Mouse (Mus musculus): ENCODE results near the gene Olfr883. TPM values are rescaled to one million over a fixed set of nuclear protein-coding genes. Genes with fewer than 3 reads are reported as not detected.

The Olfr883 gene
- not detected in 2 replicates for polyA plus RNA-seq (2015; fragmentation: Nextera tagmentation; extraction: Ambion mirVana)

GRCm38 (mm10) chr9:38025508-38025907 is at the start of gene Olfr883:
Gene Olfr883, plus strand, starts transcription at chr9:38025808.
- no peak within 1 kb of the TSS for H3K4me2 ChIP-seq (replicated peaks; ENCODE audit: low read depth, low read length)
- no peak for ATAC-seq (ENCODE audit: low FRiP score, low TSS enrichment)
- no peaks in the 10 kb centered on the region for H3K4me1 ChIP-seq (ENCODE audit: insufficient read depth, low read length)
- no peaks in the 10 kb centered on the region for H3K9me3 ChIP-seq (ENCODE audit: low read length)
- no peaks in the 10 kb centered on the region for H3K27me3 ChIP-seq (ENCODE audit: insufficient read depth, low read length)
- H3K9ac ChIP-seq (replicated peaks; ENCODE audit: low read length) = no peak within 1 kb of the TSS
- H3K27ac ChIP-seq (ENCODE audit: low read length) = no peak within 1 kb of the TSS
- no peaks in the 10 kb centered on the region for H3K36me3 ChIP-seq (ENCODE audit: insufficient read depth, low read length)
- 90% methylated on average over 1 of the region's 1 CpGs for WGBS
- no peak within 1 kb of the TSS for H3K4me3 ChIP-seq (ENCODE audit: low read length)

DNA sequence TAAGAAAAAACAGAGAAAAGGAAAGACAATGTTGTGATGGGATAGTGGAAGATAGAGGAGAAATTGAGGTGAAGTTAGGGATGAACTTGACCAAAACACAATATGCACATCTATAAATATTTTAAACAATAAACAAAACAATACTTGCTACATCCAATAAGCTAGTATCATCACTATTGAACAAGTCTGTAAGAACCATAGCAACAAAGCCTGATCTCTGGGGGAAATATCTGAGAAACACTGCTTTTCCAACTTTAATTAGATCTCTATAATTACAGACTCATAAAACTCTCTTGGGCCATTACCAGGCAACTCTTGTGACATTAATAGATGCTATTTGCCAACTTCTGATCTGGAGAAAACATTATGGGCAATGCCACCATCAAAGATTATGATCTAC is 34.1 kb upstream of the Olfr883 start, which contains the start of gene Olfr881:
TSS of gene Olfr881 (plus strand) at position 301 of the 400 bp plus-strand sequence.
- no peaks in the 10 kb centered on the region for H3K36me3 ChIP-seq (ENCODE audit: insufficient read depth, low read length)
- no peak within 1 kb of the TSS for H3K27ac ChIP-seq (ENCODE audit: low read length)
- H3K9ac ChIP-seq (replicated peaks; ENCODE audit: low read length) = no peak within 1 kb of the TSS
- H3K27me3 ChIP-seq (ENCODE audit: insufficient read depth, low read length) = no peaks in the 10 kb centered on the region
- no peaks in the 10 kb centered on the region for H3K4me1 ChIP-seq (ENCODE audit: insufficient read depth, low read length)
- H3K4me3 ChIP-seq (ENCODE audit: low read length) = no peak within 1 kb of the TSS
- no peak within 1 kb of the TSS for H3K4me2 ChIP-seq (replicated peaks; ENCODE audit: low read depth, low read length)
- ATAC-seq (ENCODE audit: low FRiP score, low TSS enrichment) = no peak
- H3K9me3 ChIP-seq (ENCODE audit: low read length) = no peaks in the 10 kb centered on the region

DNA sequence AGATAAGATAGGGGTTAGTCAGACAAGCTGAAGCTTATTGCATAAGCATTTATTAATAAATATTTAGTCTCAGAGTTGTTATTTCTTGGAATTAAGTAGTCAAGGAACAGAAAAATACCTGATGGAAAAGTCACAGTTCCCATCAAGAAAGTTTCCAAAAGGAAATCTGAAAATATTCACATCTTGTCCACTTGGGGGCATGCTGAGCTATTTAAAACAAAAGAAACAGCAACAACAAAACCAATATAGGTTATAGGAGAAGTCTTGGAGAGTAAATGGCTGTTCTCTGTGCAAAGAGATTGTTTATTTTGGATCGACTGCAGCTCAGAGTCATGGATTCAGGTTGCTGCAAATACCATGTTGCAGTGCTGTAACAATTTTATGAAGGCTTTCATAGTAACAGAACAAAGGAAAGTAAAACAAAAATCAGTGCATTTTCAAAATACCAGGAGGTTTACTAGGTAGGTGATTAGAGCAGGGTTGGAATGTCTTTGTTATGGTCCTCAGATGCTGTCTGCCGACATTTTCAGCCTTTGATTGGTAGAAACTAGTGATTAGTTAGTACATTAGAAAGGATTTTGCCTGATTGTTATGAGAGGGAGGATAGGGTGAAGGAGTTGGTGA is 26.9 kb upstream of the Olfr883 start:
- Histone ChIP-seq H3K4me3 (ENCODE audit: low read length) (no peak overlapping the region), H3K27ac (ENCODE audit: low read length) (no peak overlapping the region), H3K36me3 (ENCODE audit: insufficient read depth, low read length) (no peaks in the 10 kb centered on the region), H3K9me3 (ENCODE audit: low read length) (no peaks in the 10 kb centered on the region), H3K4me1 (ENCODE audit: insufficient read depth, low read length) (no peaks in the 10 kb centered on the region), H3K9ac (replicated peaks; ENCODE audit: low read length) (no peak overlapping the region), H3K4me2 (replicated peaks; ENCODE audit: low read depth, low read length) (no peak overlapping the region), H3K27me3 (ENCODE audit: insufficient read depth, low read length) (no peaks in the 10 kb centered on the region)
- no peak for ATAC-seq (ENCODE audit: low FRiP score, low TSS enrichment)
- WGBS = 39% methylated on average over 2 of the region's 2 CpGs

DNA sequence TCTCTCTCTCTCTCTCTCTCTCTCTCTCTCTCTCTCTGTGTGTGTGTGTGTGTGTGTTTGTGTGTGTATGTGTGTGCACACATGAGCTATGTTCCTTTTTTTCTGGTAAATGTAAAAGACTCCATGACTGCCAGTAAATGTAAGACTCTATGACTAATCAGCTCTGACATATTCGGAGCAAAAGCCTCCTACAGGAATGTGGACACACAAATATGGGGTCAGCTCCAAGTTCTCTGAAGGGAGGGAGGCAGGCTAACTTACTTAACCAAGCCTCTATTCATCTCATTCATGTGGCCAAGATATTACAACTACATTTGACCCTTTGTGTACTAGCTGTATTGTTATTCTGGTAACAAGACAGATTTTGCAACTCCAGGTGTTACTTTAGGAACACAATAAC is 25.6 kb upstream of the Olfr883 start:
- Histone ChIP-seq H3K4me2 (replicated peaks; ENCODE audit: low read depth, low read length) (no peak overlapping the region), H3K4me3 (ENCODE audit: low read length) (no peak overlapping the region), H3K4me1 (ENCODE audit: insufficient read depth, low read length) (no peaks in the 10 kb centered on the region), H3K9ac (replicated peaks; ENCODE audit: low read length) (no peak overlapping the region), H3K36me3 (ENCODE audit: insufficient read depth, low read length) (no peaks in the 10 kb centered on the region), H3K27me3 (ENCODE audit: insufficient read depth, low read length) (no peaks in the 10 kb centered on the region), H3K9me3 (ENCODE audit: low read length) (no peaks in the 10 kb centered on the region), H3K27ac (ENCODE audit: low read length) (no peak overlapping the region)
- no peak for ATAC-seq (ENCODE audit: low FRiP score, low TSS enrichment)
- 50% methylated on average over 1 of the region's 1 CpGs for WGBS

DNA sequence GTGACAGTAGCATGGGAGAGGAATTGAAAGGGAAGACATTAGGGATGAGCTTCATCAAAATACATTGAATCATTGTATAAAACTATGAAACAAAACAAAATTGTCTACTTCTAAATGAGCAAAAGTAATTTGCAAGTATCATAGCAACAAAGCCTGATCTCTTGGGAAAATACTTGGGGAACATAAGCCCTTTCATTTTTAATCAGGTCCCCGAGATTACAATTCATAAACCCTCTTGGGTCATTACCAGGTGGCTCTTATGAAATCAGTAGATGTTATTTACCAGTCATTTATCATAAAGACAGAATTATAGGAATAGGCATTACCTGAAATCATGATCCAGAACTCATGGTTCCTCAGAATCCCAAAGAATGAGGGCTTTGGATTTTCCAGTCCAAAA is 20.6 kb downstream of the Olfr883 start, which contains the start of gene Olfr884:
TSS of gene Olfr884 (plus strand) at position 301 of the 400 bp plus-strand sequence.
- ATAC-seq (ENCODE audit: low FRiP score, low TSS enrichment) = no peak
- H3K27me3 ChIP-seq (ENCODE audit: insufficient read depth, low read length) = no peaks in the 10 kb centered on the region
- H3K4me1 ChIP-seq (ENCODE audit: insufficient read depth, low read length) = no peaks in the 10 kb centered on the region
- H3K4me2 ChIP-seq (replicated peaks; ENCODE audit: low read depth, low read length) = no peak within 1 kb of the TSS
- H3K9ac ChIP-seq (replicated peaks; ENCODE audit: low read length) = no peak within 1 kb of the TSS
- 63% methylated on average over 1 of the region's 1 CpGs for WGBS
- H3K9me3 ChIP-seq (ENCODE audit: low read length) = no peaks in the 10 kb centered on the region
- no peaks in the 10 kb centered on the region for H3K36me3 ChIP-seq (ENCODE audit: insufficient read depth, low read length)
- H3K4me3 ChIP-seq (ENCODE audit: low read length) = no peak within 1 kb of the TSS
- H3K27ac ChIP-seq (ENCODE audit: low read length) = no peak within 1 kb of the TSS

DNA sequence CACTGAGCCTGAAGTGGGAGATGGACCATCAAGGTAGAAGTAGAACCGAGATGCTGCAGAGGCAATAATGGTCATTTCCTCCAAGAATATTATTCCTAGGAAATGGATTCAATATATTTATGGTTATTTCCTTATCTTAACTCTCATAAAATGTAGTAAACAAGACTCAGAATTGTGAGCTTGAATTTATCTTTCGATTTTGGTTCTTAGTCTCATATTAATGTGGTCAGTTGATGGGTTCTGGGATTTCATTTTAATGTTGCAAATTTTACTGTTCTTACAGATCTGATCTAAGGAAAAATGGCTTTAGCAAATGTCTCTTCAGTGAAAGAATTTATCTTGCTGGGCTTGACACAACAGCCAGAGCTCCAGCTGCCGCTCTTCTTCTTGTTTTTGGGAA is 35.4 kb downstream of the Olfr883 start, which contains the start of gene Olfr885:
TSS of gene Olfr885 (plus strand) at position 301 of the 400 bp plus-strand sequence.
- no peak within 1 kb of the TSS for H3K27ac ChIP-seq (ENCODE audit: low read length)
- no peaks in the 10 kb centered on the region for H3K4me1 ChIP-seq (ENCODE audit: insufficient read depth, low read length)
- WGBS = 89% methylated on average over 3 of the region's 3 CpGs
- no peak within 1 kb of the TSS for H3K4me3 ChIP-seq (ENCODE audit: low read length)
- H3K36me3 ChIP-seq (ENCODE audit: insufficient read depth, low read length) = no peaks in the 10 kb centered on the region
- H3K27me3 ChIP-seq (ENCODE audit: insufficient read depth, low read length) = no peaks in the 10 kb centered on the region
- ATAC-seq (ENCODE audit: low FRiP score, low TSS enrichment) = no peak
- H3K4me2 ChIP-seq (replicated peaks; ENCODE audit: low read depth, low read length) = no peak within 1 kb of the TSS
- H3K9ac ChIP-seq (replicated peaks; ENCODE audit: low read length) = no peak within 1 kb of the TSS
- H3K9me3 ChIP-seq (ENCODE audit: low read length) = no peaks in the 10 kb centered on the region

Other genes with a start within 250 kb of the Olfr883 start
- gene Olfr876, start 222.8 kb upstream of the Olfr883 start, polyA plus RNA-seq (2015; fragmentation: Nextera tagmentation; extraction: Ambion mirVana) = not detected in 2 replicates
- gene Olfr877, start 171.5 kb upstream of the Olfr883 start, polyA plus RNA-seq (2015; fragmentation: Nextera tagmentation; extraction: Ambion mirVana) = not detected in 2 replicates
- not detected in 2 replicates for gene Olfr145, start 129.1 kb upstream of the Olfr883 start, polyA plus RNA-seq (2015; fragmentation: Nextera tagmentation; extraction: Ambion mirVana)
- gene Olfr878, start 108.0 kb upstream of the Olfr883 start, polyA plus RNA-seq (2015; fragmentation: Nextera tagmentation; extraction: Ambion mirVana) = not detected in 2 replicates
- gene Olfr881, start 34.0 kb upstream of the Olfr883 start, polyA plus RNA-seq (2015; fragmentation: Nextera tagmentation; extraction: Ambion mirVana) = not detected in 2 replicates
- gene Olfr884, start 20.7 kb downstream of the Olfr883 start, polyA plus RNA-seq (2015; fragmentation: Nextera tagmentation; extraction: Ambion mirVana) = not detected in 2 replicates
- gene Olfr885, start 35.5 kb downstream of the Olfr883 start, polyA plus RNA-seq (2015; fragmentation: Nextera tagmentation; extraction: Ambion mirVana) = not detected in 2 replicates
- gene Olfr887, start 58.3 kb downstream of the Olfr883 start, polyA plus RNA-seq (2015; fragmentation: Nextera tagmentation; extraction: Ambion mirVana) = not detected in 2 replicates
- gene Olfr888, start 82.3 kb downstream of the Olfr883 start, polyA plus RNA-seq (2015; fragmentation: Nextera tagmentation; extraction: Ambion mirVana) = not detected in 2 replicates
- 0.03 and 0.06 TPM in 2 replicates for gene Olfr889, start 89.4 kb downstream of the Olfr883 start, polyA plus RNA-seq (2015; fragmentation: Nextera tagmentation; extraction: Ambion mirVana)
- gene Olfr890, start 116.7 kb downstream of the Olfr883 start, polyA plus RNA-seq (2015; fragmentation: Nextera tagmentation; extraction: Ambion mirVana) = not detected in 2 replicates
- gene Olfr891, start 155.0 kb downstream of the Olfr883 start, polyA plus RNA-seq (2015; fragmentation: Nextera tagmentation; extraction: Ambion mirVana) = not detected in 2 replicates
- not detected in 2 replicates for gene Olfr893, start 182.6 kb downstream of the Olfr883 start, polyA plus RNA-seq (2015; fragmentation: Nextera tagmentation; extraction: Ambion mirVana)
- gene Olfr894, start 192.2 kb downstream of the Olfr883 start, polyA plus RNA-seq (2015; fragmentation: Nextera tagmentation; extraction: Ambion mirVana) = not detected in 2 replicates
- not detected in 2 replicates for gene Olfr143, start 227.0 kb downstream of the Olfr883 start, polyA plus RNA-seq (2015; fragmentation: Nextera tagmentation; extraction: Ambion mirVana)
- gene Olfr895, start 242.0 kb downstream of the Olfr883 start, polyA plus RNA-seq (2015; fragmentation: Nextera tagmentation; extraction: Ambion mirVana) = not detected in 2 replicates

All from kidney, embryonic 16.5 days (tissue).